In the genomic region with DNA sequence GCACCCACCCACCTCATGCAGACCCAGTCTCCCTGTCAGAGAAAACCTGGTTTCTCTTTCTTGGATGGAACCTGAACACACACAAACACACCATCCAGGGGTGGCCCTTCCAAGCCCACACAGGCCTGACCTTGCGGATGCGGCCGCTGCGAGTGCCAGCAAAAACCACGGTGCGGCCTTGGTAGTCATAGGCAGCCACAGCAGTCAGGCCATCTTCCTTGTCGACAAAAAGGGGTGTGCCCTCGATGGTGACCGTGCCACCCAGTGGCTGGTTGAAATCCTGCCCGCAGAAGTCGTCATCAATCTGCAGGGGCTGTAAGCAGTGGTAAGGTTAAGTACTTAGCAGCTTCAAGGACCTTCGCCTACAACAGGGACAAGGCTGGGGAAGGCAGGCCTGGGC, we compare ENCODE assay signal across 13 mouse cellular contexts. TPM values are rescaled to one million over a fixed set of nuclear protein-coding genes. Genes with fewer than 3 reads are reported as not detected.
A peak's percentile ranks its signal among the peaks of the same experiment; 100 is the strongest.
DNase-seq lines count a peak whose midpoint lies in the region; ATAC-seq and TF ChIP-seq lines count a peak whose summit lies in the region.
"Had no signal": no experiment of that assay in that cellular context is flagged by ENCODE, and none has a peak within 500 bp of the region (broad histone marks: within the 10 kb centered on the region; RNA-seq: fewer than 3 reads in every experiment).

No protein-coding gene starts in this region.

- no peak overlapping the region for H3K4me3 ChIP-seq in kidney, postnatal 0 days (replicated peaks; ENCODE audit: low read depth, low read length)
- no peak overlapping the region for H3K4me3 ChIP-seq in midbrain, postnatal 0 days (ENCODE audit: low read depth, low read length)
- H3K4me3 ChIP-seq: embryonic facial prominence, embryonic 13.5 days; limb, embryonic 13.5 days; neural tube, embryonic 13.5 days had no signal

- H3K4me1 ChIP-seq in kidney, postnatal 0 days (replicated peaks; ENCODE audit: insufficient read depth, low read length): peaks cover 40% of the 10 kb centered on the region
- H3K4me1 ChIP-seq in midbrain, postnatal 0 days (ENCODE audit: insufficient read depth, low read length): peaks cover 30% of the 10 kb centered on the region

- no peak overlapping the region for H3K4me2 ChIP-seq in kidney, postnatal 0 days (ENCODE audit: low read length)
- H3K4me2 ChIP-seq in midbrain, postnatal 0 days (ENCODE audit: low read depth, low read length, poor library complexity, severe bottlenecking): no peak overlapping the region
- H3K4me2 ChIP-seq: embryonic facial prominence, embryonic 13.5 days; limb, embryonic 13.5 days; neural tube, embryonic 13.5 days had no signal

- 74% methylated on average over 12 of the region's 12 CpGs for WGBS in kidney, postnatal 0 days
- 81% methylated on average over 12 of the region's 12 CpGs for whole genome bisulfite sequencing in midbrain, postnatal 0 days

- peaks cover 9% of the 10 kb centered on the region; the same call in 1 of the 2 replicates for H3K36me3 ChIP-seq in kidney, postnatal 0 days (ENCODE audit: insufficient read depth, low read length)
- H3K36me3 ChIP-seq in midbrain, postnatal 0 days (ENCODE audit: insufficient read depth, low read length): peaks cover 37% of the 10 kb centered on the region

- H3K9me3 ChIP-seq in kidney, postnatal 0 days (replicated peaks; ENCODE audit: low read length): no peaks in the 10 kb centered on the region
- H3K9me3 ChIP-seq in midbrain, postnatal 0 days (ENCODE audit: low read length): no peaks in the 10 kb centered on the region
- H3K9me3 ChIP-seq: embryonic facial prominence, embryonic 13.5 days; limb, embryonic 13.5 days; neural tube, embryonic 13.5 days had no signal

- DNase-seq in CD4-positive, CD25-positive, alpha-beta regulatory T cell, adult 2 months (ENCODE audit: low read depth, low spot score): peak; percentile 37
- DNase-seq in kidney, postnatal 0 days (ENCODE audit: low spot score): no peak
- DNase-seq in kidney, adult 9 months: no peak
- peak; percentile 87 for DNase-seq in adrenal gland, postnatal 25 days
- DNase-seq in midbrain, postnatal 0 days (ENCODE audit: low spot score): no peak
- no peak for DNase-seq in Muller cell, postnatal 12 days (ENCODE audit: inconsistent ontology term)
- no peak for DNase-seq in frontal cortex, postnatal 14 days (ENCODE audit: low spot score in 2 of 2)
- DNase-seq: gastrocnemius, postnatal 10 days; lung, postnatal 4 days had no signal

- ATAC-seq in CD4-positive, CD25-positive, alpha-beta regulatory T cell, adult 4 months: no peak
- ATAC-seq in kidney, postnatal 0 days (replicated peaks; ENCODE audit: low FRiP score, low read depth): no peak
- no peak for ATAC-seq in midbrain, postnatal 0 days (ENCODE audit: low FRiP score)

- no peaks in the 10 kb centered on the region for H3K27me3 ChIP-seq in kidney, postnatal 0 days (ENCODE audit: insufficient read depth, low read length)
- no peaks in the 10 kb centered on the region for H3K27me3 ChIP-seq in midbrain, postnatal 0 days (ENCODE audit: insufficient read depth, low read length)
- H3K27me3 ChIP-seq: embryonic facial prominence, embryonic 13.5 days; limb, embryonic 13.5 days; neural tube, embryonic 13.5 days had no signal

- peak; percentile 10; the same call in 1 of the 2 replicates for TF ChIP-seq CTCF in kidney, postnatal 0 days (IDR thresholded peaks at IDR 0.05; ENCODE audit: low read depth)
- TF ChIP-seq CTCF in midbrain, postnatal 0 days (IDR thresholded peaks at IDR 0.05): peak; percentile 35; the same call in 1 of the 2 replicates

- H3K27ac ChIP-seq in kidney, postnatal 0 days: no peak overlapping the region
- H3K27ac ChIP-seq in midbrain, postnatal 0 days (ENCODE audit: low read depth, low read length): no peak overlapping the region
- H3K27ac ChIP-seq: limb, embryonic 13.5 days; neural tube, embryonic 13.5 days had no signal

- no peak overlapping the region for H3K9ac ChIP-seq in kidney, postnatal 0 days (ENCODE audit: low read depth, low read length)
- H3K9ac ChIP-seq in midbrain, postnatal 0 days (replicated peaks; ENCODE audit: low read length, poor library complexity, severe bottlenecking): no peak overlapping the region

RNA-seq across cellular contexts. Expression of a gene that starts 7.7 kb away (rescaled TPM):
- 1 to 10 TPM in 1 of 2 experiments, under 1 TPM in 1; 0.90 to 1.8 TPM for polyA plus RNA-seq in CD4-positive, CD25-positive, alpha-beta regulatory T cell, adult 4 months (2017; shearing (Covaris generic))
- 16.9 and 17.8 TPM in 2 replicates for polyA plus RNA-seq in kidney, postnatal 0 days (2015; fragmentation: Nextera tagmentation; extraction: Ambion mirVana)
- 137 and 164 TPM in 2 replicates for total RNA-seq in adrenal gland, postnatal 25 days (2021)
- 220 and 234 TPM in 2 replicates for total RNA-seq in midbrain, postnatal 0 days (2014; rRNA removed)
- 46.5 and 50.1 TPM in 2 replicates for polyA plus RNA-seq in midbrain, postnatal 0 days (2015; fragmentation: Nextera tagmentation; extraction: Ambion mirVana)

Comparison
In these comparisons a context has a peak if more than half of its experiments do, and no peak if none do; other contexts are left out.
1. DNase-seq: peak in CD4-positive, CD25-positive, alpha-beta regulatory T cell, adult 2 months (single experiment) and adrenal gland, postnatal 25 days (single experiment); none in kidney, postnatal 0 days (single experiment), kidney, adult 9 months (single experiment), midbrain, postnatal 0 days (single experiment), Muller cell, postnatal 12 days (single experiment) and frontal cortex, postnatal 14 days (0 of 2).